Mouse (Mus musculus) natural killer cell, adult 2 months (primary cell): ENCODE data around the gene Akap4.

ENCODE experiments used
- DNase-seq, 2 experiments: peaks; one replicate each; pipeline ENCODE4 v3.0.0; 2022; ENCODE audit warnings: low spot score in 2 of 2

Akap4 gene

GRCm38 (mm10) chrX:7067219-7067618 lies at the start of gene Akap4:
Akap4 (plus strand) TSS chrX:7067519.
- DNase-seq = no peak

- DNase-seq = no peak
Measured at GRCm38 (mm10) chrX:7041519-7041918, 25.8 kb upstream of the Akap4 start, which contains the start of gene Ccnb3. Ccnb3 (minus strand) TSS chrX:7041619.

GRCm38 (mm10) chrX:7057056-7057455 lies 10.3 kb upstream of the Akap4 start:
- DNase-seq = no peak

GRCm38 (mm10) chrX:7057634-7058033 lies 9.7 kb upstream of the Akap4 start:
- no peak for DNase-seq

- no peak for DNase-seq
Measured at GRCm38 (mm10) chrX:7064109-7064508, 3.2 kb upstream of the Akap4 start.

- DNase-seq = no peak
Measured at GRCm38 (mm10) chrX:7068002-7068401, 683 bp downstream of the Akap4 start.

- DNase-seq = no peak
Measured at GRCm38 (mm10) chrX:7079820-7080429, 12.6 kb downstream of the Akap4 start.

- DNase-seq = no peak
Measured at GRCm38 (mm10) chrX:7085878-7086277, 18.6 kb downstream of the Akap4 start.

- no peak for DNase-seq
Measured at GRCm38 (mm10) chrX:7090323-7090722, 23.0 kb downstream of the Akap4 start.

GRCm38 (mm10) chrX:7102280-7102679 lies 35.0 kb downstream of the Akap4 start:
- no peak for DNase-seq

GRCm38 (mm10) chrX:7114885-7115284 lies 47.6 kb downstream of the Akap4 start:
- DNase-seq = no peak

- no peak for DNase-seq
Measured at GRCm38 (mm10) chrX:7121618-7122280, 54.4 kb downstream of the Akap4 start.
